Mouse (Mus musculus) neural tube, embryonic 10.5 days (tissue): ENCODE measurements around the gene Ttll4.
A peak's percentile ranks its signal among the peaks of the same experiment; 100 is the strongest.

Source experiments
- DNase-seq: peaks from one replicate; pipeline ENCODE4 v3.0.0-alpha.2; 2017; ENCODE audit warnings: low spot score; ENCODE audit errors: extremely low spot score

The Ttll4 gene

DNA sequence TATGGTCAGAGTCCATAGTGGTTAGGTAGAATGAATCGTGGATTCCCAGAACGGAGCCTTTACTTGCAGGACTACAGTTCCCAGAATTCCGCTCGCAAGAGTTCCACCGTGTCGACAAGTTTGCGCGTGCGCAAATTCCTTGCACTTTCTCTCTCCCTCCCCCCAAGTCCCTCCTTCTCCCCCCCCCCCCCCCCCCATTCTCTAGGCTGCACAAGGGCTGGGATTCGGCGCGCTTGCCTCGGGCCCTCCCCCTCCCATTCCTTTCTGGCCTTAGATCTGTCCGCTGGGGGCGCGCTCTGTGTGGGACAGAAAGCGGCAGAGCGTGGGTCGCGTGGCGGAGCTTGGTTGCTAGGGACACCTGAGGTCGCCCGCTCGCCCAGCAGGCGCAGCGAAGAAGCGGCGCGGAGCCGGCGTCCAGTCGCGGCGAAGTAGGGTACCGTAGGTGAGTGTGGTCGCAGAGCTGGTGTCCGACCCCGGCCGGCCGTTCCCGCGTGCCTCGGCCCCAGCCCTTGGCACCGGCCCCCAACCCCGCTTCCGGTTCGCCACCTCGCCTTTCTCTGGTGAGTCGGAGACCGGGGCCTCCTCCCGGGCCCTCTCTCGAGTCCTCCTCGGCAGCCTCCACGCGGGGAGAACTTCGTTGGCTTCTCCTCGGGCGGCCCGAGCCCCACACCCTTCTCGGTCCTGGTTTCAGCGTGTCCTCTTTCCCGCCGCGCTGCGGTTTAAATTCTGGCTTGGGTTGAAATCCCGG, at the start of gene Ttll4:
TSS of gene Ttll4 (plus strand) at position 298 of the 748 bp plus-strand sequence.
- peak; percentile 96 for DNase-seq

DNA sequence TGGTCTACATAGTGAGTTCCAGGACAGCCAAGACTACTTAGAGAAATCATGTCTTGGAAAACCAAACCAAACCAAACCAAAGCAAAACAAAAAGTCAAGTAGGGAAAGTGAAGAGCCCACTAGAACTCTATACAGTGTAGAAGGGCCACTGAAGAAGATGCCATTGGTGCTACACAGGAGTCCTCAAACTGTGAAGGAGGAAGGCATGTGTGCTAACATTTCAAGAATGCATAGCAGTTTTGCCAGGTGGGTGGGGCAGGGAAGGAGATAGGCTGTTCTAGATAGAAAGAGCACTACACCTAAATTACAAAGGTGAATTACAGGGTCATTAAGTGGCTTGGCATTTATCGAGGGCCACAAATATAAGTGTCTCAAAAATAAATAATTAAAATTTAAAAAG, 37.4 kb upstream of the Ttll4 start:
- DNase-seq, result no peak

DNA sequence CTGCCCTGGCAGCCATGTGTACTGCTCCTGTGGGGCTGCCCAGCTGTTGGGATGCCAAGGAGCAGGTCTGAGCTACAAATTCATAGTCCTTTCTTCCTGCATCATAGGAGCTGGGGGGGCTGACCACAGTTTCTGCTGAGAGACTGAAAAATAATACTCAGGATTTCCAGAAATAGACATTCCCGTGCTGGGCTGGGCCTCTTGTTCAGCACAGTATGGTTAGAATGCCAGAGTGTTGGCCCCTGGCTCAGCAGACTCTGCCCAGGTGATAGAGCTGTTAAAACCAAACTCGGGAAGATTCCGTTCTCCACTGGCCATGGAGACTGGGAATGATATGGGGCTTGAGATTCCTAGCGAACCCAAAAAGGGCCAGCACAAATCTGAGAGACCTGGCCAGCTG, 35.5 kb upstream of the Ttll4 start:
- no peak for DNase-seq

DNA sequence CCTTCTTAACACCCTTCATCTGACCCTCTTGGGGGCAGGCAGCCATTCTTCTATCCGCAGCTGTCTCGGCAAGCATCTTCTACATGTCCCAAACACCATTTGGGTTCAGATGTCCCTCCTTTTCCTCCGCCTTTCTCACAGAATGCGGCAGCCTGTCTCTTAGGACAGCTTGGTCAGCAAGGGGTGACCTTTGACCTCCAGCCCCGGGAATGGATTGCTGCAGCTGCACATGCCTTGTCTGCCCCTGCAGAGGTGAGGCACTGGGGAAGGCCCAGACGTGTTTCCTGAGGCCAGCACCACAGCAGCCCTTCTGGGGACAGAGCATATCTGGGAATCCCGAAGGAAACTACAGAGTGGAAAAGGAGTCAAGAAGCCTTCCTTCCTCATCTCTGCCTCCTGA, 33.5 kb upstream of the Ttll4 start:
- no peak for DNase-seq

DNA sequence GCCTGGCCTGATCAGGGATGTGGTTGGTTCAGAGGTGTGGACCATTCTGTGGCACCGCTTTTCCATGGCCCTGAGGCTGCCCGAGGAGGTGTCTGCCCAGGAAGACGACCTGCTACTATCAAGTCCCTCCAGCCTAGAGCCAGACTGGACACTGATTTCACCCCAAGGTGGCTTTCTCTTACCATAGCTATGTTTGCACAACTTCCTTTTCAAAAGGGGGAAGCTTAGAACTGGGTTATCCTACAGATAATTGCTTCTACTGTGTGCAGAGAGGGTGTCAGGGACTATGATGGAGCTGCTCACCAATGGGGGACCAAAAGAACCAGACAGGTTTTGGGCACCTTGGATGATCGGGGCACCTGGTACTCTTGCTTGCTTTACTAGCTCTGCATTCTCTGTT, 28.8 kb upstream of the Ttll4 start:
- no peak for DNase-seq

DNA sequence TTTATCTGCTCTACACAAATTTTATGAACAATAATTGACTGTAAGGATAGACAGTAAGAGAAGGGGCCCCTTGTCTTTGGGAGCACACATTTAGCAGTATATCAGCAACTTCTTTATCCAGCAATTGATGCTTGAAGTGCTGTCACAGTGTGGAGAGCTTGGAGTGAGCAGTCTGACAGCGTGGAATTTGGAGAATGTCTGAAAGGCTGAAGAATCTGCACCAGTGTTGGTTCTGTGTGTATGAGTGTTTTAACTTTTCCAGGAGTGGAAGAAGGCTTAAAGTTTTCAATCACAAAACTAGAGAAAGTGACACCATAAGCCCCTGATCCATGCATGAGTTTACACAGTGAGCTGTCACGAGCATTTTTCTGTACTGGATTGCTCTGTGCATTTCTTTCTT, 18.0 kb upstream of the Ttll4 start:
- DNase-seq, result no peak

DNA sequence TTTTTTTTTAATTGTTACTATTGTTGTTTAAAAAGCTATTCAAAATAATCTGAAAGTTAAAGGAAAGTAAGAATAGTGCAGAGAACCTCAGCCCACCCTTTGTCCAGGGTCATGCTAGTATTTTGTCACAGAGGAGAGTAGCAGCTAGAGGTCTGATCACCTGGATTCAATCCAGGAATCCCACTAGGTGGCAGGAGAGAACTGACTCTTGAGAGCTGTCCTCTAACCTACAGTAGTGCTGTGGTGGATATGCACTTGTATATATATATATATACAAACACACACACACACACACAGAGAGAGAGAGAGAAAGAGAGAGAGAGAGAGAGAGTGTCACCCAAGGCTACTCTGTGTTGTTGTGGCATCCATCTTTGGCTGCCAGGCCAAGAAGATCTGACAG, 17.6 kb upstream of the Ttll4 start:
- no peak for DNase-seq

DNA sequence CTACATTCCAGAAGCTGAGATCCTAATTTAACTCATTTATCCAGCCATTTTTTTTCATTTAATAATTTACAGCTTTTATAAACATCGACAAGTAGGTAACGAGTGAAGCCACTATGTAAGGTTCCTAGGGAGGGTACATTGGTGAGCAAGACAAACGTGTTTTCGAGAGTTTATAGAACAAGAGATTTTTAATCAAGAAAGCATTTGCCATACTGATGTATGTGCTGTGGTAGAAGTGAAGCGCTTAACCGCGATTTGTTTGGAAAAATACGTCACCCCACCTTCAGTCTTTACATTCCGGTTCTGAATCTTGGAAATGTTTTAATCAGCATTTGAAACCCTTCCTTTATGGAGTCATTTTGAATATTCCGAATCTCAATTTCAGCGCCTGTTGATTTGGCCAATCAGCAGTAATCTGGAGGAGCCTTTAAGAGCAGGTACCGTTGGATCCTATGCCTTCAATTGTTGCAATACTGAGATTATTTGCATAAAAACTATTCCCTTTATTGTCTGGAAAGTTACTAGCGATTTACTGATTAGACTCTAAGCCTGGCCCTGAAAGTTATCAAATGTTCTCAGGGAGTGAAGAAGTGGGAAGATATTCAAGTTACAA, 814 bp downstream of the Ttll4 start:
- no peak for DNase-seq

DNA sequence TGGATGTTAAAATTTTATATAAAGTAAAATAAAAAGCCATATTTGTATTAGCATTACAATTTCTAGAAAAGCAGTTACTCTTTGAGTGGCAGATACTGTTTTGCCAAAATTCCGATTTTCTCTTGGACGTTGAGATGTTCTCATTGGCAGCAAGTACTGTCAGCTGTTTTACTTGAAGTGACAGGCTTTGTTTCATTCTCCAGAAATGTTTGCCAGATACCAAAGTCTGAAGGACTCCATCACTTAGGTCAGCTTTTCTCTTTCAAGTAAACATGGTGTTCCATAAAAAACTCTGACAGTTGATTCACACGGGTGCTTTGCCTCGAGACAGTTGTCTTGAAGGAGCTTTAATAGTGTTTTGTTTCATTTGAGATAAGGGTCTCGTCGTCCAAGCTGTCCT, 3.6 kb downstream of the Ttll4 start:
- DNase-seq, result no peak

DNA sequence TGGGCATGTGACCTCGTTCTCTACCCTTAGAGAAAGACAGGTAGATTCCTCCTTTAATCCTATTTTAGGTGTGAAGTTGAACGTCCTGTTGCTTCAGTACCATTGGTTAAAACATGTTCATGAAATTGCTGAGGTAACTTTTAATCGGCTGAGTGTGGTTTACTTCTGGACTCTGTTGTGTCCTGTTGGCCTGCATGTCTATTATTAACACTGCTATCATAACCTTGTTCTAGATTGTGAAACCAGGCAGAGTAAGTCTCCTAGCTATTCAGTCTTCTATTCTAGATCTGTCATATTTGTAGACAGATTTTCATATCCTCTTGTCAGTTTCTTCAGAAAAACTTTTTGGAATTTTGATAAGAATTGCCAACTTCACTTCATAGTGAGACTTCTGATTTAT, 6.8 kb downstream of the Ttll4 start:
- DNase-seq, result no peak

DNA sequence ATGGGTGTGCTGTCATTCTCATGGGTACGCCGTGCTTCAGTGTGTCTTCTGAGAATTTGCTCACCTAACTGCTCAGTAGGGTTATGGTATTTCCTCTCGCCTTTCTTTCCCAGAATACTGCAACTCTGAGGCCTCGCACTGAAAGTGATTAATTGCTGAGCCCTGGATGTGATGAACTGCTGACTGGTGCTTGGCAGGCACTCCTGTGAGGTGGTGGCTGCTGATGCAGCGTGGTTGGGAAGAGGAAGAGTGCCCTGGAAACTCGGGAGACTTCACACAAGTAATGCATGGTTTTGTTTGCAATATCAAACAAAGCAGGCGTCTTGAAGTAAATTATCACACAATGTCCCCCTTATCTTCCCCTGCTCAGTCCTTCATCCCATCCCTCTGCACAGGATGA, 11.2 kb downstream of the Ttll4 start:
- no peak for DNase-seq

DNA sequence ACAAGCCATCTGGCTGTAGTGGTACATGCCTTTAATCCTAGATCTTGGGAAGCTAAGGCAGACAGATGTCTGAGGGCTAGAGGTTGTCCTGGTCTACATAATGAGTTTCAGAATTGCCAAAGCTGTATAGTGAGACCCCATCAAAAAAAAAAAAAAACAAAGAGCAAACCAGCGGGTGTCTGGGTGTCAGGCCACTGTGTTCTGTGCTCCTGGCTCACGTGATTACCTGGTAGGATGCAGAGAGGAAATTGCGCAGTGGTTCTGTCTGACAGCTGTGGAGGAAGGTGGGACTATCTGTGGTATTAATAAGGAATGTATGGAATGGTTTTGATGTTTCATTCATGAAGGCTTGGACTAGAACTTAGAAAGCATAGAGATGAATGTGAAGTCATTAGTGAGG, 15.3 kb downstream of the Ttll4 start:
- no peak for DNase-seq

DNA sequence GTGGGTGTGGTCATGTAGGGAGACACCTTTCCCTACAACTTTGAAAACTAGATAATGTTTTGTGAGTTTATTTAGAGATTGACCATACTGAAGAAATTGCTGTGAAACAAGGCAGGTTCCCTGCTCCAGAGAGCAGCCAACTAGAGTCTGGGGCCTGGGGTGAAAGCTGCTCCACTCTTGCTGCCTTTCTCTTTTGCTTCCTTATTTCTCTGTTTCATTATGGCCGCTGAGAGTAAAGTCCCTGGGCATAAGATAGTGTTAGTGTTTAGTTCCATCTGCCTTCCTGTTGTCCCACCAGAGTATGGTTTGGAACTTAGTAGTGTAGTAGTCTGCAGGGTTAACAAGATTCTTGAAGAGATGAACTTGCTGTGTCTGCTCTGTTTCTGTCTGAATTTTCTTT, 16.3 kb downstream of the Ttll4 start:
- DNase-seq, result no peak

DNA sequence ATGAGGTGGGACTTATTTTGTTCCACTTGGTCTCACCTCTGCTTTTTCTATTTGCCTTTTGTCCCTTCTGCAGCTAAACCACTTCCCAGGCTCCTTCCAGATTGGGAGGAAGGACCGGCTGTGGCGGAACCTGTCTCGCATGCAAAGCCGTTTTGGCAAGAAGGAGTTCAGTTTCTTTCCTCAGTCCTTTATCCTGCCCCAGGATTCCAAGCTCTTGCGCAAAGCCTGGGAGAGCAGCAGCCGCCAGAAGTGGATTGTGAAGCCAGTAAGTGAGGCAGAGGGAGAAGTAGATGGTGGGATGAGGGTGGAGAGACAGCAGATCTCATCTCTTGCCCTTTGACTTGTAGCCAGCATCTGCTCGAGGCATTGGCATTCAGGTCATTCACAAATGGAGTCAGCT, 25.6 kb downstream of the Ttll4 start:
- no peak for DNase-seq

DNA sequence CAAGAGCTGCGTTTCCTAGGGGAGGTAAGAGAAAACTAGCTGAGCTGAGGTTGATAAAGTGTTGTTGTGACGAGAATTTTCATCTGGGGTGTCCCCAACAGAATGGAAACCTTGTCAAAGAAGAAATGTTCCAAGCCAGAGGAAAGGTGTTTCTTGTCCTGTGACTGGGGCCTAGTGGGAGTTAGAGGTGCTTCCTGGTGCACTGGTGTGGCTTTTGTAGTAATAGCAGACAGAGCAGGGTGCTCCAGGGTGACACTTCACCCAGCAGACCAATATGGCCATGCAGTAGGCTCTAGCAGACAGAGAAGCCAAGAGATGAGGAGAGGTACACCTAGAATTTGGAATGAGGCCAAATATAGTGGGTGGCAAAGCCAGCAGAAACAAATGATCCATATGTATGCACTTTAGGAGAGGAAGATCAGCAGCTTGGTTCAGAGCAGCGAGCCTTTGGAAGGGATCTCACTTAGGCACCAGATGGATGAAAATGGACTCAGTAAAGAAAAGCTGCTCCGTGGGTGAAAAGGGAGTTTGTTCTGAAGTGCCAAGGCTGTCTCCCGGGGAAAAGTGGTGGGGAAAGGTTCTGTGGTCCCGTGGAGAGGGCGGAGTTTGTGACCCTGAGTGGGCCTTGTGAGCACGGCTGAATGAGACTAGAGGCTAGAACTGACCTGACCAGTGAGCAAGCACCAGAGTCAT, 32.5 kb downstream of the Ttll4 start:
- no peak for DNase-seq

DNA sequence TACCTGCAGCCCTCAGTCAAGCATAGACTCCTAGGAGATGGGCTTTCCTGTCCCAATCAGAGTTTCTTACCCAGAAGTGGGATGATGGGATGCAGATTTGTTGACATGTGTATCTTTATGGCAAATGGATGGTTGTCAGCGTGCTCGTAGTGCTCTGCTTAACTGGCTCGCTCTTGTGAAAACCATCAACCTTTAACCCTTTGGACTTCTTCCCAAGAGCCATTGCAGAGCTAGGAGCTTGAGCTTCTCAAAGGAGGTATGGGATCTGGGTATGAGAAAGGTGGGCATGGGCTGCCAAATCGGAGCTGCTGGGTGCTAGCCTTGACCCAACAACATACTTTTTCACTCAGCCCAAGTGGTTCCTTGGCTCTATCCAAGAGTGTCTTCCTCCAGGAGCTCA, 34.3 kb downstream of the Ttll4 start:
- DNase-seq, result no peak

DNA sequence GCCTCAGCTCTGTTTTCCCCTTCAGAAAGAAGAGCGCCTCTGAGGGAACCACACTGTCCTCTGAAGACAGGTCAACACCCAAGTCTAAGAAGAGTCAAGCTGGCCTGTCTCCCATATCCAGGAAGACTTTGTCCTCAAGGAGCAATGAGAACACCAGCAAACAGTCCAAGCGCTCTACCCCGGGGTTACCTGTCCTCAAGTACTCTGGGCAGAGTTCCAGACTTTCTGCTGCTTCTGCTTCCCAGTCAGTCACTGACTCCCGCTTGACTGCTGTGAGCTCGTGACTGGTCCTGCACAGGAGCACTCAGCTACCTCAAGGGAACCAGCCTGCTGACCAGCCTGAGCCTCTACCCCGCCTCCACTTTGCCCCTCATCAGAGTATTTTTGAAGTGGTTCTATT, 35.9 kb downstream of the Ttll4 start:
- no peak for DNase-seq

DNA sequence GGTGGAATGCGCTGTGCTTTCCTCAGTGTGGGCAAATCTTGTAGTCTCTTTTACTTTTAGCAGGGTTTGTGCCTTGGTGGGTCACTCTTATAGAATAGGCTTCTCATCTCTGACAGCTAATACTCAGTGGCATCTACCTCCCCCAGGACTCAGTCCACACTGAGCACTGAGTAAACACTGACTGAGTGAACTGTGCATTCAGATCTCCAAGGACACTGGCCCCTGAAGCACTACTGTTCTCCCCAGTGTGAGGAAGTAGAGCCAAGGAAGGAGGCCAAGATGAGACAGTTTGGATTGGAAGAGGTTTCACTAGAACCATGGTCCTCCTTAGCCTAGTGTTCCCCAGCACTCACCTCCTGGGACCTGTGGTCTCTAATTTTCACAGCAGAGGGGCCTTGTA, 36.8 kb downstream of the Ttll4 start:
- no peak for DNase-seq

DNA sequence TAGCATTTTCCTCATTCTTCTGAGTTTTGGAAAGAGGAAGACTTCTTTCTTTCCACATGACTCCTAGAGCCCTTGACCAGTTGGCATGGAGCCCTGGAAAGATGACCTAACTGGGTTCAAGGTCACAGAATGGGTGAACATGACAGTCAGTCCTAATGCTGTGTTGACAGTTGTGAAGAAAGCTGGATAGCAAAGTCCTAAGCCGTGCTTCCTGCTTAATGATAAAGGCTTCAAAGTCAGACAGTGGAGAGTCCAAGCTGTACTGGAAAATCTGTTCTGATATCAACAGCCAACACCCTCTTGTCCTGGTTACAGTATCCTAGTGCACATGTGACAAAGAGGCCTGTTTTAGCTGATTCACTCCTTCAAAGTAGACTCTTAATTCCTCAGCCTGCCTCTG, 37.2 kb downstream of the Ttll4 start:
- DNase-seq, result no peak

DNA sequence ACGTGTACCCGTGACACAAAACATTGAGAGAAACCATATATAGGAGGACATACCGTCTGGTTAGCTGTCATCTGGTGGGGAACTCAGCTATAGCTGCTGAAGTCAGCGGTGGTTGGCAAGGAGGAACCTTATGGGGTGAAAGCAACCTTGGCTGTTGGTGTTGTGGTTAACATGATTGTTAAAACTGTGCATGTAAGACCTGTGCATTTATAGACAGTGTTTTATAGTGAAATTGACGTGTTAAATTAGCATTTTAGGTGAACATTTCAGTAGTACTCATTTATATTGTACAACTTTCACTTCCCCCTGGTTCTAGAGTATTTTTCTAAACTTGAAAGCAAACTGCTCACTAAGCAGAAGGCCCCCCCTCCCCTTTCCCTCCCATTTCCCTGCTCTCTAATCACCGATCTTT, 40.6 kb downstream of the Ttll4 start:
- DNase-seq, result no peak

DNA sequence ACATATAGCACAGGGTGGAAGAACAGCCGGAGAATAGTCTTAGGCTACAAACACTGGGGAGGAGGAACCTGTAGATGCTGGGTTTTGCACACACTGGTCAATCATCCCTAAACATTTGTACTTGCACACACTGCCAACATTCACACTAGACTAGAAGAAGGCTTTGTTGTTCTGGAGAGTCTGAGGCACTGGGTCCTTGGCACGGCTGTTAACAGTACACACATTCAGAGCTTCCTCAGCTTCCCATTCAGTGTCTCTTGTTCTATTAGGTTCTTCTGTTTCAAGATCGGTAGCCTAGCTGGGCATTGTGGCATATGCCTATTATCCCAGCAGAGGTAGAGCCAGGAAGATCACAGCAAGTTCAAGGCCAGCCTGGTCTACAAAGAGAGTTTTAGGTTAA, 42.6 kb downstream of the Ttll4 start:
- DNase-seq, result no peak

DNA sequence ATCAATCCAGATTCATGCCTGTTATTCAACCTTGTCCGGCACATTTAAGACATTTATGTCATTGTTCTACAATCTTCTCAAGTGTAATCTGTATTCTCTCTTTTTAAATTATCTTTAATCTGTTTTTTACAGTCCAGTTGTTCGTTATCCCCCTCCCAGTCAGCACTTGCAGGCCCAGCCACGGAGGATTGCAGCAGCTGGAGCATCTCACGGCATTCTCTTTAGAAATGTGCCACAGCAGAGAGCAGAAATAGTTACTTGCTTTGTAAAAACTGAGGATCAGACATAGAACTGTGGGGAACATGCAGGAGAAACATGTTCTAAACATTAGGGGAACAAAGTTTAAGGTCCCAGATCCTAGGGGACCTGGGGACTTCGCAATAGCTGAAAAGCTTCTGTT, 43.5 kb downstream of the Ttll4 start:
- DNase-seq, result no peak

DNA sequence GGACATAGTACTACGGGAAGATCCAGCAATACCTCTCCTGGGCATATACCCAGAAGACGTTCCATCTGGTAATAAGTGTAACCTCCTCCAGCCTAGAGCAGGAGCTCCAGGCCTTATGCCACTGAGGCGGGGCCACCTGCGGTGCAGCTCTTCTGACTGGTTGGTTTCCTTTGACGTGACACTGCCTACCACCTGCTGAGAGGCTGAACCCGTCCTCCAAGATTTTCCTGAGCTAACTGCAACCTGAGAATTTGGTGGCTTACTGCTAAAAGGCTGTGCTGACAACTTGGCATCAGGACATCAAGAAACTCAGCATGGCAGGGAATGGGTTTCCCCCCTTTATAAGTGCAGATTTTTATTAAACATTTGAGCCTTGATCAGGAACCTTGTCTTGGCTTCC, 48.0 kb downstream of the Ttll4 start:
- no peak for DNase-seq
